Mouse (Mus musculus) adrenal gland, postnatal 36 days (tissue): ENCODE measurements around the gene Surf2. TPM values are rescaled to one million over a fixed set of nuclear protein-coding genes. Genes with fewer than 3 reads are reported as not detected.
"Not testable (repeated sequence)": the region's sequence is repeated elsewhere in the genome, so short reads cannot be mapped to it uniquely, and the experiment has no call there.

ENCODE experiments used
- DNase-seq, 2 experiments: peaks; one replicate each; pipeline ENCODE4 v3.0.0; 2021; ENCODE audit warnings: mixed read lengths in 1 of 2
- long read RNA-seq, 2 experiments: library from polyadenylated mRNA; stranded (forward); transcript quantifications; one replicate each; pipeline ENCODE4 v2.0.0; 2021; ENCODE audit warnings: borderline sequencing depth in 2 of 2
- total RNA-seq, 2 experiments: library from RNA; stranded (reverse); gene quantifications; 2 replicates each; pipeline ENCODE4 v1.2.3; 2021

The Surf2 gene
- 10 to 100 TPM; 37.5 to 40.1 TPM for total RNA-seq
- long read RNA-seq, experiment 1, transcript Surf2-202 (5 exons, 740 nt) = minor isoform, 6 of 42 reads
- long read RNA-seq, experiment 1, transcript Surf2-201 (6 exons, 1,203 nt) = major isoform, 14 of 42 reads
- long read RNA-seq, experiment 1, partial matches to known transcripts = 3 of 42 reads
- long read RNA-seq, experiment 1, other reads (novel, unspliced or antisense) = 18 of 42 reads
- long read RNA-seq, experiment 2, transcript Surf2-201 (6 exons, 1,203 nt) = major isoform, 6 of 12 reads
- long read RNA-seq, experiment 2, partial matches to known transcripts = 1 of 12 reads
- long read RNA-seq, experiment 2, other reads (novel, unspliced or antisense) = 5 of 12 reads

DNA sequence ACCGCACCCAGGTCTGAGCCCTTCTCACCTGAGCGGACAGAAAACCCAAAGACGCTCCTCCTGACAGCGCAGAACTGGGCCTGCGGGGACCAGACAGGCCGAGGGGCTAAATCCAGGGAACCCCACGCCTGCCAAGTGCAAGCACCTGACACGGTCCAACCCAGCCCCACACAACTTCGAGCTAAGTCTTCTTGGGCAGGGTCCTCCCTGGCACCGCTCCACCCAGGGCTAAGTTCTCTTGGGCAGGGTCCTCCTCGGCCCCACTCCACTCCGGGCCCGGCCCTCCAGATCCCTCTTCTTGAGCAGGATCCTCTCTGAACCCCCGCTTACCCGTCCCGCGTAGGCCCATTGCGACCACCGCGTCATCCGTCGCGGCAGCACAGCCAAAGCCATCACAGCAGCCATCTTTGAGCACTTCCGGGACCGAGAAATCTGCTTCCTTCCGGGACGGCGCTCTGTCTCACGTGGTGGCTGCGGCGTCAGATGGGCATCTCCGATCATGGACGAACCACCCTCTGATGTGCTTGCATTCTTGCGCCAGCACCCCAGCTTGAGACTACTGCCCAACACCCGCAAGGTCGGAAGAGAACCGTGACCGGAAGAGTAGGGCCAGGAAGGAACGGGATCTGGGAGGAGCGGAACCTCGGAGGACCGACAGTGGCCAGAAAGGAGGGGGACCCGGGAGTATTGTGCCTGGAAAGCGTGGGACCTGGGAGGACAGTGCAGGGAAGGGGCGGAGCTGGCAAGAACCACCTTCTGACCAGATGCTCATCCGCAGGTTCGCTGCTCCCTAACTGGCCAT, at the start of gene Surf2, which contains the start of gene Surf1:
Gene Surf2, plus strand, starts transcription at position 441 of the 802 bp plus-strand sequence.
Gene Surf1, minus strand, starts transcription at position 604 of the 802 bp plus-strand sequence.
- peak; percentile 87 to 90 for DNase-seq

- DNase-seq = no peak
Measured at GRCm38 (mm10) chr2:26870666-26871065, 45.5 kb upstream of the Surf2 start.

- no peak for DNase-seq
Measured at GRCm38 (mm10) chr2:26878571-26878970, 37.6 kb upstream of the Surf2 start.

DNA sequence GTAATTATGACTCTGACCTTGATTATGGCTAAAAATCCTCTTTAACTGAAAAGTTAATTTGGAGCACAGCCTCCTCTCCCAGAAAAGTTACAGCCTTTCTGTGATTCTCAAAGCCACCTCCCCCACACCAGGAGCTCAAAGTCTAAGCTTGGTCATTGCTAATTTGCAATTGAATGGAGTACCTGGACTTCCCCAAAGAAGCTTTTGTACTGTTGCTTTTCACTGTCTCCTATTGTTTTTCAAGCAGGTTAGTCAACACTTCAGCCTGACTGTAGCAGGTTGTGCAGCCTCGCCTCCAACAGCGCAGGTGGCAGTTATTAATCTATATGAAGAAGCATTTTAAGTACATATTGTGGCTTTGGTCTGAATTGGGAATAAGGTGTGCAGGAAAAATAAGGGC, 30.6 kb upstream of the Surf2 start:
- DNase-seq = not testable (repeated sequence)

DNA sequence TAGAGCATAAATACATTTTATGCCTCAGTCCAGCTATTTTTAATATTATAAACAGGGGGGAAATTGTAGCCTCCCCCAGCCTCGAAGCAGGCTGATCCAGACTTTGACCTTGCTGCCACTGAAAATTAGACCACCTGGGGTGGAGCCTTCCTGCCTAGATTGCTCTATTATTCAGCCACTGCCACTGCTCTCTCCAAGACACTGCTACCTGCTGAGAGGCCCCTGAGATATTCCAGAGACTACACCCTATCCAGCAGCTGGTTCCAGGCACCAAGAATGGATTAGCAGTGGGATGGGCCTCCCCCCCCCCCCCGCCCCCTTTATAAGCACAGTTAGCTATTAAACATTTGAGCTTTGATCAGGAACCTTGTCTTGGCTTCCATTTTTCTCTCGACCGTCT, 30.0 kb upstream of the Surf2 start:
- not testable (repeated sequence) for DNase-seq

- no peak for DNase-seq
Measured at GRCm38 (mm10) chr2:26895898-26896297, 20.3 kb upstream of the Surf2 start.

DNA sequence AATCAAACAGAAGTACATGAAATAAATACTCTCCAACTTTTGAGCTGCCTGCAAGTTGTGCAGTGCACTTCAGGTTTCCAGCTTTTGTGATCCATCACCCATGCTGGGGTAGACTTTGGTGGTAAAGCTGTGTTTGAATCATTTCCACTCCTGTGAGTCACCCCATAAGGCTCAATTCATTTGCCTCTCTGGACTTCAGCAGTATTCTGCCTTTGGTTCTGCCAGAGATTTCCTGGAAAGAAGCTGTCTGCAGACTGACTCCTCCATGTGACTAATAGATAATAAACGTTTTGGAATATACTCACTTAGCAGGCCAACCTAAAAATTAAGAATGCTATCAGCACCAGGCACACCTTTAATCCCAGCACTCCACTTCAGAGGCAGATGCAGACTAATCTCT, 15.4 kb upstream of the Surf2 start:
- DNase-seq = no peak

DNA sequence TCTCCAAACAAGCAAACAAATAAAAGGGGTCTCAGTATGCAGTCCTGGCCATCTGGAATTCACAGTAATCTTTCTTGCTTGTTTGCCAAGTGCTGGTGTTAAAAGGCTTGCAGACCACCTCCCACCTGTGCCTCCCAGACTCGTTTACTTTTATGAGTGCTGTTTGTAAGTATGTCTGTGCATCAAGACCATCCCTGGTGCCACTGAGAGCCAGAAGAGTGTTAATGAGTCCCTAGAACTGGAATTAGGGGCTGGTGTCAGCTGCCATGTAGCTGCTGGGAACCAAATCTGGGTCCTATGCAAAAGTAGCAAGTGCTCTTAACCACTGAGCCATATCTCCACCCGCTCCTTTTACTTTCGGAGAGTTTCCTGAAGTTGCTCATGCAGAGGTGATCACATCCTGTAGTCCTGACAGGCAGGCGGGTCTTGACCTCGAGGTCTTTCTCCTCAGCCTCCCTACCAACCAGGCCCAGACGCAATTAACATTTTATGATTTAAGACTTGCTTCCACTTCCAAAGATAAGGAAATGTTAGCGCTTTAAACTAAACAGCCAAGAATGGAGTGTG, 14.2 kb upstream of the Surf2 start:
- no peak for DNase-seq

- DNase-seq = peak; percentile 97
Measured at GRCm38 (mm10) chr2:26902467-26903220, 13.5 kb upstream of the Surf2 start, which contains the start of gene Surf6. Gene Surf6 (minus strand): TSS chr2:26902879.

- DNase-seq = no peak
Measured at GRCm38 (mm10) chr2:26903311-26903710, 12.9 kb upstream of the Surf2 start.

DNA sequence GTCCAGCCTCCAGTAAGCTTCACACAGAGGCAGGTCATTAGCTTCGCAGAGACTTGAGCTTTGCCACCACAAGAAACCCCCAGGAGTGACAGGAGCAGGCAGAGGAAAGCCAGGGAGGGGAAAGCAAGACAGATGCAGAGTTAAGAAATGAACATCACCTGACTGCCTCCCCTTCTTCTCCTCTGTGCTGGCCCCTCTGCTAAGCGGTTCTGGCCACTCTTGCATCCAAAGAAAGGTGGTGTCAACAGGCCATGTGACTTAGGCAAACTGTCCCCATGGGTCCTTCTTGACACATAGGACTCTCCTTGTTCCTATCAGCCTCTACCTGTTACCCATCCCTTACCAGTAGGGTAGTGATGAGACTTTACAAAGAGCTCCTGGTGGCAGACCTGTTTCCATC, 10.2 kb upstream of the Surf2 start:
- DNase-seq = no peak

- DNase-seq = no peak
Measured at GRCm38 (mm10) chr2:26906431-26906830, 9.7 kb upstream of the Surf2 start.

DNA sequence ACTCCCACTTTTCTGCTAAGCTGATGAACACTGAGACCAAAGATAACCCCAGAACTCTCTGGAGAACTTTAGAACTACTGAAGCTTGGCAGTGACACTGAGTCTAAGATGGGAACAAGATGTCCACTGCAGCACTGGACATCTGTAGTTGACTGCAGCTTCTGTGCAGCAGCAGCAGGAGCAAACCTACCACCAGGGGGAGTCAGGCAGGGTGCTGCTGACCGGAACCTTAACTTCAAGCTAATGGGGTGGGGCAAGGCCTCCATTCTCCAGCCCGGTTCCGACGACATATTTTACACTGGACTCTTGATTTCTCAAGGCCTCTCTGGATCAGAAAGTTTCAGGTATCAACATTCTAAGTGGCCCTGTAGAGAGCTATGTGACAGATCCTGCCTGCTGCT, 9.1 kb upstream of the Surf2 start:
- peak; percentile 60 to 83 for DNase-seq

- no peak for DNase-seq
Measured at GRCm38 (mm10) chr2:26908710-26909386, 7.3 kb upstream of the Surf2 start.

- DNase-seq = no peak
Measured at GRCm38 (mm10) chr2:26909387-26909784, 6.8 kb upstream of the Surf2 start.

GRCm38 (mm10) chr2:26910124-26910993, 5.8 kb upstream of the Surf2 start, which contains the start of the genes Med22 and Rpl7a:
Gene Med22 (minus strand): TSS chr2:26910677.
Gene Rpl7a (plus strand): TSS chr2:26910764.
- peak; percentile 100 for DNase-seq

- peak; percentile 63 to 64 for DNase-seq
Measured at GRCm38 (mm10) chr2:26910994-26911765, 5.0 kb upstream of the Surf2 start.

DNA sequence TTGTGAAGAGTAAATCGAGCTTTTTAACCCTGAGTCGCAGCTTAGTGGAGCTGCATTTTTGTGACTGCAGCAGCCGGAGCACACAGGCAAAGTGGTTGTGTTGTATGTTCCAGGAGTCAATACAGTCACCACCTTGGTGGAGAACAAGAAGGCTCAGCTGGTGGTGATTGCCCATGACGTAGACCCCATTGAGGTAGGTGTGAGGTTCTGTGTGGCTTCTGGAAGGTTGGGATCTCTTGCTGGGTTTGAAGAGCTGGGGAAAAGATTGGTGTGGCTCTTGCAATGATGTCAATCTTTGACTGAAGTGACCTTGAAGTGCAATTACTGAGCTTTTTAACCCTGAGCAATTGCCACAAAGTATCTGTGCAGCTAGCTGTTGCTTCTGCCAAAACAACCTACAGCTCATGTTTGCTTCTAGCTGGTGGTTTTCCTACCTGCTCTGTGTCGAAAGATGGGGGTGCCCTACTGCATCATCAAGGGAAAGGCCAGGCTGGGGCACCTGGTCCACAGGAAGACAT, 3.9 kb upstream of the Surf2 start:
- no peak for DNase-seq
